Mouse (Mus musculus) ES-E14 (cell line): Measurements from ENCODE around the gene 1700003E16Rik. TPM values are rescaled to one million over a fixed set of nuclear protein-coding genes. Genes with fewer than 3 reads are reported as not detected.

ENCODE experiments used
- DNase-seq: peaks from one replicate; pipeline ENCODE4 v3.0.0-alpha.2; 2013; ENCODE audit warnings: low read depth, low spot score
- H3K27ac ChIP-seq: 2 replicates; pipeline ENCODE4 v1.5.1; 2012; ENCODE audit warnings: low read depth, mild to moderate bottlenecking, low read length, moderate library complexity, mixed read lengths; ENCODE audit not compliant: poor library complexity, insufficient read depth, severe bottlenecking
- H3K36me3 ChIP-seq: 2 replicates; pipeline ENCODE4 v1.6.1; 2012; ENCODE audit warnings: mild to moderate bottlenecking, low read length, moderate library complexity, mixed read lengths; ENCODE audit not compliant: control insufficient read depth, poor library complexity, insufficient read depth, severe bottlenecking
- H3K4me1 ChIP-seq, 2 experiments: fragments of 150-350 bp in 1 of 2; sonication (generic) in 1 of 2; 2 replicates each; pipeline ENCODE4 v1.6.1; 2012; ENCODE audit warnings: low read length in 2 of 2, mild to moderate bottlenecking in 1 of 2, mixed read lengths in 1 of 2; ENCODE audit not compliant: control insufficient read depth in 2 of 2, insufficient read depth in 2 of 2, poor library complexity in 1 of 2
- H3K4me3 ChIP-seq, 2 experiments: fragments of 150-350 bp in 1 of 2; sonication (generic) in 1 of 2; 2 replicates each; pipeline ENCODE4 v1.5.1; 2012; ENCODE audit warnings: low read length in 2 of 2, low read depth in 1 of 2, mild to moderate bottlenecking in 1 of 2, mixed read lengths in 1 of 2; ENCODE audit not compliant: insufficient read depth in 1 of 2, poor library complexity in 1 of 2, severe bottlenecking in 1 of 2
- H3K9ac ChIP-seq: 2 replicates; pipeline ENCODE4 v1.6.1; 2012; ENCODE audit warnings: low read depth, mild to moderate bottlenecking, low read length, mixed read lengths; ENCODE audit not compliant: poor library complexity, insufficient read depth, severe bottlenecking
- H3K9me3 ChIP-seq: fragments of 150-350 bp; sonication (generic); 2 replicates; pipeline ENCODE4 v1.6.1; 2012; ENCODE audit warnings: low read depth, mild to moderate bottlenecking, low read length; ENCODE audit not compliant: control insufficient read depth, insufficient read depth
- CHD2 ChIP-seq: IDR thresholded peaks from 2 replicates; pipeline ENCODE4 v1.6.1; 2014; ENCODE audit warnings: mild to moderate bottlenecking, low read depth, low read length, inconsistent platforms
- HCFC1 ChIP-seq: IDR thresholded peaks from 2 replicates; pipeline ENCODE4 v1.6.1; 2012; ENCODE audit warnings: low read length, inconsistent platforms, borderline replicate concordance; ENCODE audit not compliant: insufficient read depth
- MAFK ChIP-seq: IDR thresholded peaks from 2 replicates; pipeline ENCODE4 v1.6.1; 2014; ENCODE audit warnings: mild to moderate bottlenecking, low read depth, low read length, inconsistent platforms; ENCODE audit not compliant: insufficient read depth
- ZC3H11A ChIP-seq: IDR thresholded peaks from 2 replicates; pipeline ENCODE4 v1.6.1; 2012; ENCODE audit warnings: low read depth, mild to moderate bottlenecking, inconsistent platforms, low read length, borderline replicate concordance
- ZNF384 ChIP-seq: IDR thresholded peaks from 2 replicates; pipeline ENCODE4 v1.6.1; 2012; ENCODE audit warnings: low read depth, low read length, inconsistent platforms
- in situ Hi-C, 2 experiments: fragments of 600-800 bp; cut with MboI; formaldehyde crosslinking; loops; one replicate each; pipeline ENCODE4 v1.15.1; 2025; ENCODE audit warnings: low sequenced_read_pairs in 2 of 2, inconsistent platforms in 1 of 2; ENCODE audit not compliant: unreplicated experiment in 2 of 2
- total RNA-seq: library from RNA; depleted of rRNA; stranded (reverse); fragments of 300-350 nt; gene quantifications from 2 replicates; pipeline ENCODE4 v1.2.3, GENCODE M21; 2012

The 1700003E16Rik gene
- total RNA-seq, 1 experiment: 0.31 TPM

GRCm38 (mm10) chr6:83136881-83137575 is 19.2 kb upstream of the 1700003E16Rik start:
- H3K4me3 ChIP-seq: peak overlapping the region; percentile 51 to 69
- TF ChIP-seq HCFC1 (no peak), ZC3H11A (no peak), CHD2 (no peak), MAFK (no peak), ZNF384 (no peak)
- in situ Hi-C loops: no loop called here
- H3K9ac ChIP-seq: peak overlapping the region; percentile 40
- no peaks in the 10 kb centered on the region for H3K9me3 ChIP-seq
- H3K36me3 ChIP-seq: no peaks in the 10 kb centered on the region
- no peak for DNase-seq
- no peak overlapping the region for H3K27ac ChIP-seq
- H3K4me1 ChIP-seq: peaks cover 3 to 10% of the 10 kb centered on the region in 2 experiments; a peak in 2 of 4 replicates

GRCm38 (mm10) chr6:83137576-83137950 is 18.6 kb upstream of the 1700003E16Rik start:
- no peak for DNase-seq
- peak overlapping the region; percentile 40 for H3K9ac ChIP-seq
- H3K27ac ChIP-seq: no peak overlapping the region
- H3K4me3 ChIP-seq: peak overlapping the region; percentile 51 to 69
- H3K9me3 ChIP-seq: no peaks in the 10 kb centered on the region
- in situ Hi-C loops: no loop called here
- no peaks in the 10 kb centered on the region for H3K36me3 ChIP-seq
- TF ChIP-seq ZC3H11A: no peak
- peaks cover 3 to 10% of the 10 kb centered on the region in 2 experiments; a peak in 2 of 4 replicates for H3K4me1 ChIP-seq

GRCm38 (mm10) chr6:83138056-83138455 is 18.1 kb upstream of the 1700003E16Rik start:
- Histone ChIP-seq H3K36me3 (no peaks in the 10 kb centered on the region), H3K4me1 (peaks cover 3 to 10% of the 10 kb centered on the region in 2 experiments; a peak in 2 of 4 replicates), H3K9ac (no peak overlapping the region), H3K4me3 (peak overlapping the region in 1 of 2 experiments; percentile 69; a peak in 1 of 4 replicates), H3K27ac (no peak overlapping the region), H3K9me3 (no peaks in the 10 kb centered on the region)
- DNase-seq: no peak
- no peak for TF ChIP-seq CHD2
- TF ChIP-seq HCFC1: no peak
- TF ChIP-seq ZNF384: no peak
- no peak for TF ChIP-seq MAFK
- no peak for TF ChIP-seq ZC3H11A
- in situ Hi-C loops: no loop called here

- Histone ChIP-seq H3K9me3 (no peaks in the 10 kb centered on the region), H3K9ac (no peak overlapping the region), H3K4me3 (no peak overlapping the region), H3K4me1 (peaks cover 3 to 10% of the 10 kb centered on the region in 2 experiments; a peak in 3 of 4 replicates), H3K27ac (no peak overlapping the region), H3K36me3 (no peaks in the 10 kb centered on the region)
- no peak for DNase-seq
- in situ Hi-C loops: no loop called here
- TF ChIP-seq MAFK: no peak
These were observed 16.2 kb upstream of the 1700003E16Rik start for GRCm38 (mm10) chr6:83140044-83140443.

- Histone ChIP-seq H3K9ac (no peak overlapping the region), H3K4me1 (peaks cover 5 to 9% of the 10 kb centered on the region in 2 experiments; a peak in 3 of 4 replicates), H3K36me3 (no peaks in the 10 kb centered on the region), H3K4me3 (peak overlapping the region in 1 of 2 experiments; percentile 50; a peak in 1 of 4 replicates), H3K9me3 (no peaks in the 10 kb centered on the region), H3K27ac (no peak overlapping the region)
- DNase-seq: no peak
- TF ChIP-seq ZNF384 (no peak), MAFK (no peak), HCFC1 (no peak), ZC3H11A (no peak), CHD2 (no peak)
- in situ Hi-C loops: no loop called here
These were observed 14.6 kb upstream of the 1700003E16Rik start for GRCm38 (mm10) chr6:83141636-83142035.
